Mouse (Mus musculus) heart, adult 2 months (tissue): ENCODE results near the gene Acsm5. TPM values are rescaled to one million over a fixed set of nuclear protein-coding genes. Genes with fewer than 3 reads are reported as not detected.
"Not testable (repeated sequence)": the region's sequence is repeated elsewhere in the genome, so short reads cannot be mapped to it uniquely, and the experiment has no call there.

Experiments
- DNase-seq, 2 experiments: peaks; one replicate each; pipeline ENCODE4 v3.0.0; 2021
- H3K27ac ChIP-seq: fragments of 200-600 bp; 2 replicates; pipeline ENCODE4 v1.8.1; 2022
- H3K27me3 ChIP-seq: fragments of 200-500 bp; 2 replicates; pipeline ENCODE4 v1.6.1; 2012; ENCODE audit warnings: mild to moderate bottlenecking, low read length, inconsistent platforms, mixed read lengths; ENCODE audit not compliant: control insufficient read depth, insufficient read depth
- H3K36me3 ChIP-seq: fragments of 200-500 bp; 2 replicates; pipeline ENCODE4 v1.6.1; 2012; ENCODE audit warnings: low read length, inconsistent platforms; ENCODE audit not compliant: control insufficient read depth, insufficient read depth
- H3K4me1 ChIP-seq: fragments of 200-500 bp; 2 replicates; pipeline ENCODE4 v1.6.1; 2011; ENCODE audit warnings: low read length; ENCODE audit not compliant: control insufficient read depth, insufficient read depth
- H3K4me3 ChIP-seq: fragments of 200-600 bp; 2 replicates; pipeline ENCODE4 v1.8.1; 2022
- H3K79me2 ChIP-seq: fragments of 200-500 bp; replicated peaks from 2 replicates; pipeline ENCODE4 v1.6.1; 2012; ENCODE audit warnings: mild to moderate bottlenecking, inconsistent platforms, low read length, moderate library complexity, mixed read lengths; ENCODE audit not compliant: control insufficient read depth, insufficient read depth
- H3K9ac ChIP-seq: fragments of 200-500 bp; 2 replicates; pipeline ENCODE4 v1.6.1; 2012; ENCODE audit warnings: low read depth, mild to moderate bottlenecking, control low read depth, inconsistent platforms, low read length, mixed read lengths
- CTCF ChIP-seq: fragments of 200-600 bp; IDR thresholded peaks from 2 replicates; pipeline ENCODE4 v1.8.1; 2022; ENCODE audit warnings: antibody characterized with exemption, mild to moderate bottlenecking, moderate library complexity
- EP300 ChIP-seq: fragments of 200-500 bp; IDR thresholded peaks from 2 replicates; pipeline ENCODE4 v1.6.1; 2011; ENCODE audit warnings: low read depth, low read length, control low read depth; ENCODE audit not compliant: insufficient read depth
- POLR2A ChIP-seq: fragments of 200-500 bp; IDR thresholded peaks from 2 replicates; pipeline ENCODE4 v1.6.1; 2011; ENCODE audit warnings: mild to moderate bottlenecking, low read depth, low read length, control low read depth; ENCODE audit not compliant: insufficient read depth
- WGBS: fragments of 180-500 bp; shearing (Covaris S2); methylation state at CpG from one replicate; pipeline ENCODE4 v1.1.7; 2018; 5-methylcytosine and 5-hydroxymethylcytosine counted together
- intact Hi-C: fragments of 180-260 bp; cut with DNase I; formaldehyde crosslinking; loops from one replicate; pipeline ENCODE4 v1.15.1; 2025
- polyA plus RNA-seq: library from polyadenylated mRNA; depleted of rRNA; stranded (reverse); fragments of >200 nt; gene quantifications from 2 replicates; pipeline ENCODE4 v1.2.3, GENCODE M21; 2012
- total RNA-seq, 2 experiments: library from RNA; stranded (reverse); gene quantifications; 2 replicates each; pipeline ENCODE4 v1.2.3; 2021

Gene Acsm5
- total and polyA plus RNA-seq, 3 experiments, result 3.4 to 16.2 (median 12.3) TPM

- WGBS, result 78% methylated on average over 3 of the region's 3 CpGs
- H3K4me1 ChIP-seq, result no peaks in the 10 kb centered on the region
- no peak for DNase-seq
- intact Hi-C loops, result no loop called here
- no peak overlapping the region for H3K9ac ChIP-seq
- no peak overlapping the region for H3K4me3 ChIP-seq
- TF ChIP-seq CTCF (no peak), EP300 (no peak), POLR2A (no peak)
- no peak overlapping the region for H3K27ac ChIP-seq
- H3K79me2 ChIP-seq, result no peaks in the 10 kb centered on the region
- H3K36me3 ChIP-seq, result no peaks in the 10 kb centered on the region
- H3K27me3 ChIP-seq, result no peaks in the 10 kb centered on the region
Measured at GRCm38 (mm10) chr7:119550471-119551222, 31.4 kb downstream of the Acsm5 start.

GRCm38 (mm10) chr7:119554040-119554439, 34.8 kb downstream of the Acsm5 start, which contains the start of gene Acsm2:
Acsm2 (plus strand) TSS chr7:119554340.
- H3K4me3 ChIP-seq, result no peak within 1 kb of the TSS
- H3K9ac ChIP-seq, result no peak within 1 kb of the TSS
- no peaks in the 10 kb centered on the region for H3K79me2 ChIP-seq
- no peaks in the 10 kb centered on the region for H3K27me3 ChIP-seq
- intact Hi-C loops, result no loop called here
- no peaks in the 10 kb centered on the region for H3K36me3 ChIP-seq
- WGBS, result 70% methylated on average over 1 of the region's 1 CpGs
- no peak for TF ChIP-seq EP300
- TF ChIP-seq CTCF, result no peak
- no peak for TF ChIP-seq POLR2A
- DNase-seq, result no peak
- no peak within 1 kb of the TSS for H3K27ac ChIP-seq
- H3K4me1 ChIP-seq, result no peaks in the 10 kb centered on the region

- intact Hi-C loops, result no loop called here
- Histone ChIP-seq H3K79me2 (no peaks in the 10 kb centered on the region), H3K27me3 (no peaks in the 10 kb centered on the region), H3K4me3 (no peak overlapping the region), H3K36me3 (no peaks in the 10 kb centered on the region), H3K27ac (no peak overlapping the region), H3K4me1 (no peaks in the 10 kb centered on the region), H3K9ac (no peak overlapping the region)
- DNase-seq, result no peak
- WGBS, result 75% methylated on average over 3 of the region's 3 CpGs
- no peak for TF ChIP-seq CTCF
- no peak for TF ChIP-seq EP300
- no peak for TF ChIP-seq POLR2A
Measured at GRCm38 (mm10) chr7:119559789-119560451, 40.7 kb downstream of the Acsm5 start.

- TF ChIP-seq CTCF (no peak), EP300 (no peak), POLR2A (no peak)
- 70% methylated on average over 3 of the region's 3 CpGs for WGBS
- intact Hi-C loops, result no loop called here
- Histone ChIP-seq H3K36me3 (no peaks in the 10 kb centered on the region), H3K4me3 (no peak overlapping the region), H3K9ac (no peak overlapping the region), H3K27ac (no peak overlapping the region), H3K27me3 (no peaks in the 10 kb centered on the region), H3K79me2 (no peaks in the 10 kb centered on the region), H3K4me1 (no peaks in the 10 kb centered on the region)
- no peak for DNase-seq
Measured at GRCm38 (mm10) chr7:119560452-119560835, 41.2 kb downstream of the Acsm5 start.

GRCm38 (mm10) chr7:119561441-119561840, 42.2 kb downstream of the Acsm5 start:
- intact Hi-C loops, result no loop called here
- TF ChIP-seq EP300 (no peak), CTCF (no peak), POLR2A (no peak)
- no peak for DNase-seq
- Histone ChIP-seq H3K79me2 (no peaks in the 10 kb centered on the region), H3K27ac (no peak overlapping the region), H3K36me3 (no peaks in the 10 kb centered on the region), H3K9ac (no peak overlapping the region), H3K4me3 (no peak overlapping the region), H3K4me1 (no peaks in the 10 kb centered on the region), H3K27me3 (no peaks in the 10 kb centered on the region)
- 51% methylated on average over 4 of the region's 4 CpGs for WGBS

GRCm38 (mm10) chr7:119562476-119562875, 43.2 kb downstream of the Acsm5 start:
- DNase-seq, H3K27me3 ChIP-seq, intact Hi-C loops, H3K27ac ChIP-seq, H3K4me1 ChIP-seq, H3K9ac ChIP-seq, H3K4me3 ChIP-seq, H3K79me2 ChIP-seq, H3K36me3 ChIP-seq: not testable (repeated sequence)
- WGBS, result 81% methylated on average over 2 of the region's 2 CpGs
